Mouse (Mus musculus) small intestine, adult 2 months (tissue): ENCODE measurements around the gene Arsg. TPM values are rescaled to one million over a fixed set of nuclear protein-coding genes. Genes with fewer than 3 reads are reported as not detected.

ENCODE experiments used
- H3K27ac ChIP-seq: fragments of 200-500 bp; 2 replicates; pipeline ENCODE4 v1.5.1; 2012; ENCODE audit warnings: low read depth, low read length, control low read depth, inconsistent platforms; ENCODE audit not compliant: insufficient read depth
- H3K27me3 ChIP-seq: fragments of 200-500 bp; 2 replicates; pipeline ENCODE4 v1.6.1; 2012; ENCODE audit warnings: mild to moderate bottlenecking, moderate library complexity, low read length, inconsistent platforms; ENCODE audit not compliant: control insufficient read depth, insufficient read depth
- H3K36me3 ChIP-seq: fragments of 200-500 bp; 2 replicates; pipeline ENCODE4 v1.6.1; 2012; ENCODE audit warnings: mild to moderate bottlenecking, low read length, control low read depth, inconsistent platforms; ENCODE audit not compliant: control insufficient read depth, insufficient read depth
- H3K4me1 ChIP-seq: fragments of 200-500 bp; 2 replicates; pipeline ENCODE4 v1.6.1; 2012; ENCODE audit warnings: low read length, inconsistent platforms, mixed read lengths; ENCODE audit not compliant: control insufficient read depth, insufficient read depth, insufficient read length
- H3K4me3 ChIP-seq: fragments of 200-500 bp; 2 replicates; pipeline ENCODE4 v1.5.1; 2012; ENCODE audit warnings: low read depth, mild to moderate bottlenecking, control low read depth, inconsistent platforms, low read length, moderate library complexity
- CTCF ChIP-seq: fragments of 200-500 bp; IDR thresholded peaks from 2 replicates; pipeline ENCODE4 v1.5.1; 2012; ENCODE audit warnings: low read depth, mild to moderate bottlenecking, control low read depth, inconsistent platforms, low read length, moderate library complexity, mixed read lengths; ENCODE audit not compliant: insufficient replicate concordance, insufficient read length; ENCODE audit errors: extremely low read depth
- POLR2A ChIP-seq: fragments of 200-500 bp; IDR thresholded peaks from 2 replicates; pipeline ENCODE4 v1.6.1; 2012; ENCODE audit warnings: low read depth, mild to moderate bottlenecking, control low read depth, inconsistent platforms, low read length, moderate library complexity
- WGBS: fragments of 180-500 bp; shearing (Covaris S2); methylation state at CpG from one replicate; pipeline ENCODE4 v1.1.7; 2018; 5-methylcytosine and 5-hydroxymethylcytosine counted together
- polyA plus RNA-seq: library from polyadenylated mRNA; depleted of rRNA; stranded (reverse); fragments of >200 nt; gene quantifications from 2 replicates; pipeline ENCODE4 v1.2.3, GENCODE M21; 2012

The Arsg gene
- polyA plus RNA-seq, 1 experiment = 3.1 TPM

DNA sequence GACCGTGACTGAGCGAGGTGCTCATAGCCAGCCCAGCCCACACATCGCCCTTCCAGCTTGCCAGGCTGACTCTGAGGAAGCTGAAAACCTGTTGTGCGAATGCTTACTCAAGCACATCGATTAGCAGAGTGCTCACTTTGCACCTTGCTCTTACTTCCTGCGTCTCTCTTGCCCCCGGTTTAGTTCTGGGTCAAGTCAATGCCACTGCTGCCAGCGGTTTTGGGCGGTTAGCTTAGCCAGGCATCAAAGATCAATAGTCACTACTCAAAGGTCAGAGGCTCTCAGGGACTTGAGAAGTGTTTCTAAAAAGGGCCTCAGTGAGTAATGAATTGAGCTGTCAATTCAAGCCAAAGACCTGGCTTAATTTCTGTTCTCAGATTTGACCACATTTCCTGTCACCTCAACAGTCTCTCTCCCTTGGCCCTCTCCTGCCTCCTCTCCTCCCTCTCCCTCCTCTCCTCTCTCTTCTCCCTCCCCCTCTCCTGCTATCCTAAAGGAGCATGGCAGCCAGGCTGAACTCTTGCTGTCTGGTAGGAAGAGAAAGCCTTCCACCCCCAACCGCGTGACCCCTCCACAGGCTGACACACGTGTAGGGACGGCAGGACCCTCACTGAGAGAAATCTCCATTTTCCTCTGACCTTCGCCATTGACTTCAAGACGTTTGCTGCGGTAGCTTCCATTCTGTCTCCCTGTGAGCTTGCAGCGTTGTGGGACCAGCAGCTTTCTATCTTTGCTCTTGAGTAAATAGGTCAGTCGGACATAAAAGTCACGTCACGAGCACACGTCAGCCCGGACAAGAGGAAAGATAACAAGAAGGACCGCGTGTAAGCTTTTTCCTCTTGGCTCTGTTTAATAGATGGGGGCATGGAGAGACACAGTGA lies 22.0 kb downstream of the Arsg start:
- H3K4me3 ChIP-seq = no peak overlapping the region
- peak overlapping the region; percentile 65 for H3K27ac ChIP-seq
- no peaks in the 10 kb centered on the region for H3K36me3 ChIP-seq
- no peaks in the 10 kb centered on the region for H3K27me3 ChIP-seq
- 33% methylated on average over 24 of the region's 24 CpGs for WGBS
- H3K4me1 ChIP-seq = peaks cover 39% of the 10 kb centered on the region
- TF ChIP-seq CTCF (no peak), POLR2A (no peak)

GRCm38 (mm10) chr11:109495771-109496474 lies 22.7 kb downstream of the Arsg start:
- H3K4me1 ChIP-seq = peaks cover 39% of the 10 kb centered on the region
- H3K27me3 ChIP-seq = no peaks in the 10 kb centered on the region
- no peaks in the 10 kb centered on the region for H3K36me3 ChIP-seq
- H3K4me3 ChIP-seq = no peak overlapping the region
- H3K27ac ChIP-seq = peak overlapping the region; percentile 65; the same call in 1 of the 2 replicates
- no peak for TF ChIP-seq CTCF
- TF ChIP-seq POLR2A = no peak
- WGBS = 16% methylated on average over 14 of the region's 14 CpGs

DNA sequence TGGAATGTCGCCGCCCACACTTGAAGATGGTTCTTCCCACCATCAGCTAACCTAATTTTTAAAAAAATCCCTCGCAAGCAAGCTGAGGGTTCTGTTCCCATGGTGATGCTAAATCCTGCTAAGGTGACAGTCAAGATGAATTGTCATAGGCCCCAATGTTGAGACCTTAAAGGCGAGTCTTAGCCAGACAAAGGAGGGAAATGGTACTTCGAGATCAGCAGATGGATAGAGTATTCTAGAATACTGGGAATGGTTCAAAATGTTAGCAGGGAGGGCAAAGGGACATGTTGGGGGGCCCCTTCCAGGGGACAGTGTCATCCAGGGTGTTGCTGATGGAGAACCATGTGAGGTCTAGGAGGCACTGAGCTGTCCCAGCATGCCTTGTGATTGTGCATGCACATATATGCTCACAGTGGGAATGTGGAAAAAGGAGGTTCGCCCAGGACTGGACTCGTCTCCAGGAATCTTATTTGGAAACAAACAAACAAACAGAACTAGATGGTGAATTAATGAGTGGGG lies 23.4 kb downstream of the Arsg start:
- H3K4me1 ChIP-seq = peaks cover 39% of the 10 kb centered on the region
- no peak overlapping the region for H3K4me3 ChIP-seq
- no peaks in the 10 kb centered on the region for H3K36me3 ChIP-seq
- H3K27me3 ChIP-seq = no peaks in the 10 kb centered on the region
- no peak overlapping the region for H3K27ac ChIP-seq
- no peak for TF ChIP-seq CTCF
- no peak for TF ChIP-seq POLR2A
- WGBS = 55% methylated on average over 7 of the region's 7 CpGs

DNA sequence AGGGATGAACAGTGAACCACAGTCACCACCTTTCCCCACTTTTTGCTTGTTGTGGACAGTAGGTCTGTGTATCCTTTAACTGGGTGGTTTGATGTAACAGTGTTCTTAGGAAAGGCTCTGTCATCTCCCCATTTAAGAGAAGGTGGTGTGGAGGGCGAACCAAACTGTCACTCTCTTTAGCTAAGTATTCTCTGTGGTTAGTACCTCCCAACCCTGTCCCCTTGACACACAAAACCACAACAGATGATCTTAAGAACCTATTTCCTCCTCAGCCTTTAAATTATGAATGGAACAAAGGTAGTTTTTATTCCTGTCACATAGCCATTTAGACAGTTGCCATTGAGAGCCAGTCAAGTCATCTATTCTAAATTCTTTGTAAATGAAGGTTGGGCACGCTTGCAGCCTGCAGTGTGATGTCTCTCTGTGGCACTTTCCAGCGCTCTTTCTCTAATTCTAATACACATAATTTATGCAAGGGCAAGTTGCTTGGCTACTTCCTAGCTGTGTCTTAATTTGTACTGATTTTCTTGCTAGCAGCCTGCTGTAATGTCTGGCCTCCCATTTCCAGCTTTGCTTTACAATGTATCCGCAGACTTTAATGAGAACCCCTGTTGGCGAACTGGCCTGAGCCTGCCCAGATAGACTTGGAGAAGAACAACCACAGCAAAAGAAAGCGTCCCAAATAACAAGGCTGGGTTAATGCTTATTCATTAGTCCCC lies 24.0 kb downstream of the Arsg start:
- Histone ChIP-seq H3K4me1 (peaks cover 39% of the 10 kb centered on the region), H3K27me3 (no peaks in the 10 kb centered on the region), H3K27ac (no peak overlapping the region), H3K36me3 (no peaks in the 10 kb centered on the region), H3K4me3 (no peak overlapping the region)
- no peak for TF ChIP-seq CTCF
- no peak for TF ChIP-seq POLR2A
- 81% methylated on average over 6 of the region's 6 CpGs for WGBS

- Histone ChIP-seq H3K36me3 (no peaks in the 10 kb centered on the region), H3K27me3 (no peaks in the 10 kb centered on the region), H3K27ac (peak overlapping the region; percentile 21), H3K4me3 (no peak overlapping the region; the same call in 1 of the 2 replicates), H3K4me1 (peaks cover 39% of the 10 kb centered on the region)
- 32% methylated on average over 9 of the region's 9 CpGs for WGBS
- TF ChIP-seq CTCF (no peak), POLR2A (no peak)
Observed at GRCm38 (mm10) chr11:109497990-109498389, 24.8 kb downstream of the Arsg start.

DNA sequence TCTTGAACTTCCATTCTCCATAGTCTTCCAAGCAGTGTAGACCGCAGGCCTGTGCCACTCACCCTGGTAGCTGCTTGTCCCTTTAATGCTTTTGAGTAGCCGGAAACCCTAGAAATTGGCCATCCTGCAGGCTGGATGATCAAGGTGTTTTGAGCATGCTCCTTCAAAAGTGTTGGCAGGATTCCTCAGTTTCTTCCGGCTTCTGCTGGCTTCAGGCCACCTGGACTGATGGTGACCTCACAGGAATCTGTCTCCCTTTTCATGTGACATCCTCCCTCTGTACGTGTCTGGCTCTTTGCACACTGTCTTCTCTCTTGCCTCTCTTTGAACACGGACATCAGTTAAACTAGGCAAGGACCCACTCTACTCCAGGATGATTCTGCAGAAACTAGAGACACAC lies 27.0 kb downstream of the Arsg start:
- Histone ChIP-seq H3K4me1 (peaks cover 31% of the 10 kb centered on the region), H3K27ac (no peak overlapping the region), H3K36me3 (no peaks in the 10 kb centered on the region), H3K4me3 (no peak overlapping the region), H3K27me3 (no peaks in the 10 kb centered on the region)
- TF ChIP-seq CTCF (no peak), POLR2A (no peak)
- WGBS = 71% methylated on average over 5 of the region's 5 CpGs

DNA sequence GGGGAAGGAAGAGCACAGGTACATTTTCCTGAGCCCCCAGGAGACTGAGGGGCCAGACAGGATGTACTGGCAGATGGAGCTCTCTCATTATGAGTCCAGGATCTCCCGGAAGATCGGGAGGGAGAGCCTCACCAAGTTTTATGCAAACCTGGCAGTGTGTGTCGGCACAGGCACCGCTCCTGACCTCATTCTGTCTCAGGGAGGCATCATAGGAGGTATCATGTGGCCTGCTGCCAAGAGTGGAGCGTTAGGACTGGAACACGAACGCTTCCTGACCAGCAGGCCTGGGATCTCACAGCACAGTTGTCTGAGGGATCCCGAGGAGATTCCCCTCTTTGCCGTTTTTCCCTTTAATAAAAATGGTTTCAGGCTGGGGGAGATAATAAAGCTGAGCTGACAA lies 31.8 kb downstream of the Arsg start:
- Histone ChIP-seq H3K4me3 (no peak overlapping the region), H3K4me1 (no peaks in the 10 kb centered on the region; the same call in 1 of the 2 replicates), H3K27ac (no peak overlapping the region), H3K27me3 (no peaks in the 10 kb centered on the region), H3K36me3 (no peaks in the 10 kb centered on the region)
- 71% methylated on average over 9 of the region's 9 CpGs for WGBS
- TF ChIP-seq CTCF (no peak), POLR2A (no peak)
